Mouse (Mus musculus) kidney, embryonic 14.5 days (tissue): ENCODE measurements around the gene Cela2a. TPM values are rescaled to one million over a fixed set of nuclear protein-coding genes. Genes with fewer than 3 reads are reported as not detected.

ENCODE experiments used
- ATAC-seq: fragments of 200-750 bp; cut with Nextera tagmentation; 2 replicates; pipeline ENCODE4 v1.8.0; 2017; ENCODE audit warnings: moderate number of reproducible peaks, mild to moderate bottlenecking, moderate TSS enrichment, moderate library complexity; ENCODE audit not compliant: low FRiP score, low TSS enrichment
- H3K27ac ChIP-seq: fragments of 300-500 bp; sonication (generic); 2 replicates; pipeline ENCODE4 v1.5.1; 2014; ENCODE audit warnings: low read depth, mild to moderate bottlenecking, low read length, moderate library complexity, mixed read lengths
- H3K27me3 ChIP-seq: fragments of 300-500 bp; sonication (generic); 2 replicates; pipeline ENCODE4 v1.6.1; 2014; ENCODE audit warnings: mild to moderate bottlenecking, low read length; ENCODE audit not compliant: control insufficient read depth, insufficient read depth
- H3K36me3 ChIP-seq: fragments of 300-500 bp; sonication (generic); 2 replicates; pipeline ENCODE4 v1.6.1; 2014; ENCODE audit warnings: low read length, mixed read lengths; ENCODE audit not compliant: control insufficient read depth, insufficient read depth
- H3K4me1 ChIP-seq: fragments of 300-500 bp; sonication (generic); 2 replicates; pipeline ENCODE4 v1.6.1; 2014; ENCODE audit warnings: low read length, mixed read lengths; ENCODE audit not compliant: control insufficient read depth, insufficient read depth
- H3K4me2 ChIP-seq: fragments of 300-500 bp; sonication (generic); replicated peaks from 2 replicates; pipeline ENCODE4 v1.6.1; 2014; ENCODE audit warnings: low read depth, mild to moderate bottlenecking, low read length
- H3K4me3 ChIP-seq: fragments of 300-500 bp; sonication (generic); 2 replicates; pipeline ENCODE4 v1.5.1; 2014; ENCODE audit warnings: mild to moderate bottlenecking, low read length
- H3K9ac ChIP-seq: fragments of 300-500 bp; sonication (generic); 2 replicates; pipeline ENCODE4 v1.6.1; 2014; ENCODE audit warnings: low read depth, mild to moderate bottlenecking, low read length, moderate library complexity
- H3K9me3 ChIP-seq: fragments of 300-500 bp; sonication (generic); 2 replicates; pipeline ENCODE4 v1.6.1; 2016; ENCODE audit warnings: low read length; ENCODE audit not compliant: control insufficient read depth
- WGBS: fragments of 180-500 bp; shearing (Covaris S2); extraction: QIAGEN DNeasy Blood & Tissue Kit; methylation state at CpG from one replicate; pipeline ENCODE4 v1.1.7; 2014; 5-methylcytosine and 5-hydroxymethylcytosine counted together
- polyA plus RNA-seq: library from polyadenylated mRNA; unstranded; fragments of >200 nt; fragmentation: Nextera tagmentation; extraction: Ambion mirVana; gene quantifications from 2 replicates; pipeline ENCODE4 v1.2.1, GENCODE M21; 2014

The Cela2a gene
- polyA plus RNA-seq, 1 experiment from 2014 or later = not detected

DNA sequence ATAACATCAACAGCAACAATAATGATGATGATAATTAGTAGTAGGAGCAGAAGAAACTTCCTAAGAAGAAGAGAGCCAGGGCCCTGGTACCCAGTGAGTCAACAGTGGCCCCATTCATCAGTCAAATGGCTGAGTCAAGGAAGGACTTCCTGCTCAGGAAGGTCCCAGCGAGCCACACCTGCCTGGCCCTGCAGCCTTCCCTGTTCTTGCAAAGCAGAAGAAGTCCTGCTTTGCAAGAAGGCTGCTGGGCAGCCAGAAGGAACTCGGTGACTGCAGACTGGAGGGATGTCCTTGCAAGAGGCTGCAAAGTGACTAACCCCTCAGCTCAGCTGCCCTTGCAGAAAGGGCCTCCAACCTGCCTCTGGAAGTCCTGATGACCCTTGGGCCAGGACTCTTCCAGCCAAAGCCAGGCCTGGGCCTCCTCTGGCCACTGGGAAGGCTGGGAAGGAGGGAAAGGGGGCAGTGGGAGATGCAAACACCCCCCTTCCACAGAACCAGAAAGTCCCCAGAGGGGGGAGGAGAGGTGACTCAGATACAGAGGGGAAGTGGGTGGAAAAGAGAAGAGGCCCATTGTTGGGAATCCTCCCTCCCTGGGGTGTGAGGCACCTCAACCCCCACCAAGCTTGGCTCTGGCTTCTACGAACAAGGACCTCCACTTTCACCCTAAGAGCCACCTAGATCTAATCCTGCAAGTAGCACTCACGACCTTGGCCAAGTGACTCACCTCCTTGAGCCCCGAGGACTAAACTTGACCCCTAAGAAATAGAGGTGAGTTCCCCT lies 43.7 kb upstream of the Cela2a start:
- Histone ChIP-seq H3K27ac (no peak overlapping the region), H3K4me2 (no peak overlapping the region), H3K4me1 (peaks cover 16% of the 10 kb centered on the region), H3K9ac (no peak overlapping the region), H3K4me3 (no peak overlapping the region), H3K36me3 (no peaks in the 10 kb centered on the region), H3K27me3 (no peaks in the 10 kb centered on the region), H3K9me3 (no peaks in the 10 kb centered on the region)
- ATAC-seq = no peak
- 70% methylated on average over 5 of the region's 5 CpGs for WGBS

GRCm38 (mm10) chr4:141868051-141868450 lies 42.1 kb upstream of the Cela2a start:
- H3K9me3 ChIP-seq = no peaks in the 10 kb centered on the region
- 87% methylated on average over 10 of the region's 10 CpGs for WGBS
- H3K4me3 ChIP-seq = no peak overlapping the region
- no peak overlapping the region for H3K4me2 ChIP-seq
- H3K4me1 ChIP-seq = peaks cover 13% of the 10 kb centered on the region
- no peaks in the 10 kb centered on the region for H3K27me3 ChIP-seq
- ATAC-seq = no peak
- H3K27ac ChIP-seq = no peak overlapping the region
- no peak overlapping the region for H3K9ac ChIP-seq
- no peaks in the 10 kb centered on the region for H3K36me3 ChIP-seq

- Histone ChIP-seq H3K4me1 (peaks cover 10% of the 10 kb centered on the region), H3K27me3 (no peaks in the 10 kb centered on the region), H3K36me3 (no peaks in the 10 kb centered on the region), H3K4me3 (no peak overlapping the region), H3K4me2 (no peak overlapping the region), H3K9me3 (no peaks in the 10 kb centered on the region), H3K27ac (no peak overlapping the region), H3K9ac (no peak overlapping the region)
- ATAC-seq = no peak
- WGBS = 55% methylated on average over 4 of the region's 4 CpGs
These were observed 41.5 kb upstream of the Cela2a start for GRCm38 (mm10) chr4:141867498-141867897.

DNA sequence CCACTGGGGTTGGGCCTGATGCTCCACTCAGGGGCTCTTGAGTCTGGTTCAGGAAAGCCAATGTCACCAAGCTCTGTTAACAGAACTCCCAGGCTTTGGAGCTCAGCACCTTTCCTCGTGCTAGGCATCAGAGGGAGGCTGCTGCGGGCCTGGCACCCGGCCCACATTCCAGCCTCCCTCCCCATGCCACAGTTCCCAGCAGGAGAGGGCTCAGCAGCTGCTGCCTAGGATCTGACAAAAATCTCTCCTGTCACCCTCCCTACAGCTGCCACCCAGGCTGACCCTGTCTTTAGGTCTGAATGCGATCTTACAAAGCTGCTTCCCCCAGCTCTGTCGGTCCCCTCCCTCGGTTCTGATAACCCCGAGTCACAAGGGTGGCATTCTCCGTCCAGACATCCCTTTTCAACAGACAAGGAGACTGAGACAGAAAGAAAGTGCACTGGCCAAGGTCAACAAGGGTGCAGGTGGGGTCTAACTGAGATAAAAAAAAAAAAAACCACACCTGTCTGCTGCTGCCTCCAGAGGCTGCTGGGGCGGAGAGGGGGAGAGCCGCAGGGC lies 41.1 kb upstream of the Cela2a start:
- Histone ChIP-seq H3K9me3 (no peaks in the 10 kb centered on the region), H3K36me3 (no peaks in the 10 kb centered on the region), H3K4me1 (peaks cover 10% of the 10 kb centered on the region), H3K27ac (no peak overlapping the region; the same call in 1 of the 2 replicates), H3K9ac (no peak overlapping the region; the same call in 1 of the 2 replicates), H3K4me2 (no peak overlapping the region), H3K27me3 (no peaks in the 10 kb centered on the region), H3K4me3 (no peak overlapping the region)
- no peak for ATAC-seq
- 42% methylated on average over 10 of the region's 10 CpGs for WGBS

- Histone ChIP-seq H3K27me3 (no peaks in the 10 kb centered on the region), H3K4me2 (no peak overlapping the region), H3K4me1 (peaks cover 10% of the 10 kb centered on the region), H3K9ac (no peak overlapping the region), H3K9me3 (no peaks in the 10 kb centered on the region), H3K4me3 (no peak overlapping the region), H3K36me3 (no peaks in the 10 kb centered on the region; the same call in 1 of the 2 replicates), H3K27ac (no peak overlapping the region)
- ATAC-seq = no peak
- 85% methylated on average over 5 of the region's 5 CpGs for WGBS
These were observed 39.6 kb upstream of the Cela2a start for GRCm38 (mm10) chr4:141865600-141865999.

DNA sequence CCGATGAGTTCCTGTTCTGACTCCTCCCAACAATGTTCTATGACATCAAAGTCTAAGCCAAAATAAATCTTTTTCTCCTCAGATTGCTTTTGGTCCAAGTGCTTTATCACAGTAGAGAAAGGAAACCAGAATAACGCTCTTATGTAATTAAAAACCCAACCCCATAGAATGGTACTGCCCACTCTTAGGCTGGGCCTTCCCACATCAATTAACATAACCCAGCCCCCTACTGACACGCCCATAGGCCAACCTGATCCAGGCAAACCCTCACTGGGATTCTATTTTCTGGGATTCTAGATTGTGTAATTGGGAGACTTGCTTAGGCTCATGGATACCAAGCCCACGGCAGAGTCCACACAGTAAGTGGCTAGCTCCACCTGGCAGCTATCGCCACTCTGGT lies 39.0 kb upstream of the Cela2a start:
- Histone ChIP-seq H3K4me2 (no peak overlapping the region), H3K9me3 (no peaks in the 10 kb centered on the region), H3K36me3 (peaks cover 5% of the 10 kb centered on the region; the same call in 1 of the 2 replicates), H3K4me1 (peaks cover 10% of the 10 kb centered on the region), H3K9ac (no peak overlapping the region), H3K4me3 (no peak overlapping the region), H3K27ac (no peak overlapping the region), H3K27me3 (no peaks in the 10 kb centered on the region)
- no peak for ATAC-seq
- WGBS = 91% methylated on average over 5 of the region's 5 CpGs

GRCm38 (mm10) chr4:141864506-141864905 lies 38.5 kb upstream of the Cela2a start:
- Histone ChIP-seq H3K4me1 (peaks cover 10% of the 10 kb centered on the region), H3K27ac (no peak overlapping the region), H3K4me2 (no peak overlapping the region), H3K36me3 (peaks cover 7% of the 10 kb centered on the region; the same call in 1 of the 2 replicates), H3K9me3 (no peaks in the 10 kb centered on the region), H3K27me3 (no peaks in the 10 kb centered on the region), H3K9ac (no peak overlapping the region), H3K4me3 (no peak overlapping the region)
- WGBS = 90% methylated on average over 7 of the region's 8 CpGs
- ATAC-seq = no peak

GRCm38 (mm10) chr4:141863726-141864280 lies 37.8 kb upstream of the Cela2a start:
- 82% methylated on average over 7 of the region's 7 CpGs for WGBS
- no peak overlapping the region for H3K27ac ChIP-seq
- no peaks in the 10 kb centered on the region for H3K9me3 ChIP-seq
- peaks cover 9% of the 10 kb centered on the region; the same call in 1 of the 2 replicates for H3K36me3 ChIP-seq
- H3K27me3 ChIP-seq = no peaks in the 10 kb centered on the region
- H3K4me1 ChIP-seq = peaks cover 10% of the 10 kb centered on the region
- H3K9ac ChIP-seq = no peak overlapping the region
- H3K4me2 ChIP-seq = no peak overlapping the region
- H3K4me3 ChIP-seq = no peak overlapping the region
- ATAC-seq = no peak

- Histone ChIP-seq H3K4me2 (no peak overlapping the region), H3K36me3 (peaks cover 9% of the 10 kb centered on the region; the same call in 1 of the 2 replicates), H3K27me3 (no peaks in the 10 kb centered on the region), H3K4me3 (no peak overlapping the region), H3K27ac (no peak overlapping the region), H3K9ac (no peak overlapping the region), H3K4me1 (peaks cover 9% of the 10 kb centered on the region), H3K9me3 (no peaks in the 10 kb centered on the region)
- ATAC-seq = no peak
- 81% methylated on average over 5 of the region's 5 CpGs for WGBS
These were observed 36.9 kb upstream of the Cela2a start for GRCm38 (mm10) chr4:141862867-141863266.
